Mouse (Mus musculus): ENCODE results near the gene Gtf2ird1.

DNA sequence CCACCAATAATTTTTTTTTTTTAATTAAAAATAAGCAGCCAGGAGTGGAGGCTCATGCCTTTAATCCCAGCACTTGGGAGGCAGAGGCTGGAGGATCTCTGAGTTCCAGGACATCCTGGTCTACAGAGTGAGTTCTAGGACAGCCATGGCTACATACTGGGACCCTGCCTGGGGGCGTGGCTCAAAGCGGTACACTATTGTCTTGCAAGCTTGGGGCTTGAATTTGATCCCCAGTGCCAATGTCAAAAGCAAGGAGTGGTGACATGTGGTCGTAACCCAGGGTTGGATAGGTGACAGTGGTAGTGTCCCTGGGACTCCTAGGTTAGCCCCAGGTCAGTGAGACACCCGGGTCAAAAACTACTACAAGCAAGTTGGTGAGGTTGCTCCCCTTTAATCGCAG is 114.8 kb downstream of the Gtf2ird1 start:
- TF ChIP-seq POLR2A (IDR thresholded peaks at IDR 0.05; ENCODE audit: borderline replicate concordance, low read depth, low read length) (no peak), CTCF (IDR thresholded peaks at IDR 0.05; ENCODE audit: low read depth, low read length) (no peak)

Measured in bone marrow macrophage, adult 2 months (primary cell).